Mouse (Mus musculus): ENCODE data around the gene Caskin2.

Caskin2 gene

GRCm38 (mm10) chr11:115806154-115806553 is 7.3 kb downstream of the Caskin2 start:
- no peak for DNase-seq (ENCODE audit: low spot score in 2 of 2)

- DNase-seq (ENCODE audit: low spot score in 2 of 2), result peak in 1 of 2 experiments; percentile 38
These were observed 8.4 kb downstream of the Caskin2 start for GRCm38 (mm10) chr11:115805005-115805404.

- no peak for DNase-seq (ENCODE audit: low spot score in 2 of 2)
These were observed 10.2 kb downstream of the Caskin2 start for GRCm38 (mm10) chr11:115803072-115803709.

GRCm38 (mm10) chr11:115800981-115801380 is 12.5 kb downstream of the Caskin2 start:
- DNase-seq (ENCODE audit: low spot score in 2 of 2), result no peak

GRCm38 (mm10) chr11:115797665-115798064 is 15.8 kb downstream of the Caskin2 start:
- no peak for DNase-seq (ENCODE audit: low spot score in 2 of 2)

GRCm38 (mm10) chr11:115796898-115797297 is 16.5 kb downstream of the Caskin2 start:
- no peak for DNase-seq (ENCODE audit: low spot score in 2 of 2)

- DNase-seq (ENCODE audit: low spot score in 2 of 2), result no peak
These were observed 21.1 kb downstream of the Caskin2 start for GRCm38 (mm10) chr11:115792353-115792752.

GRCm38 (mm10) chr11:115791919-115792318 is 21.5 kb downstream of the Caskin2 start:
- no peak for DNase-seq (ENCODE audit: low spot score in 2 of 2)

GRCm38 (mm10) chr11:115789787-115790186 is 23.7 kb downstream of the Caskin2 start:
- no peak for DNase-seq (ENCODE audit: low spot score in 2 of 2)

- DNase-seq (ENCODE audit: low spot score in 2 of 2), result no peak
These were observed 27.0 kb downstream of the Caskin2 start for GRCm38 (mm10) chr11:115786473-115786872.

GRCm38 (mm10) chr11:115780141-115781070 is 33.0 kb downstream of the Caskin2 start:
- no peak for DNase-seq (ENCODE audit: low spot score in 2 of 2)

GRCm38 (mm10) chr11:115779038-115779571 is 34.3 kb downstream of the Caskin2 start:
- peak; percentile 46 to 56 for DNase-seq (ENCODE audit: low spot score in 2 of 2)

- DNase-seq (ENCODE audit: low spot score in 2 of 2), result no peak
These were observed 35.7 kb downstream of the Caskin2 start for GRCm38 (mm10) chr11:115777487-115778335.

GRCm38 (mm10) chr11:115776954-115777353 is 36.5 kb downstream of the Caskin2 start:
- DNase-seq (ENCODE audit: low spot score in 2 of 2), result no peak

GRCm38 (mm10) chr11:115775821-115776665 is 37.4 kb downstream of the Caskin2 start:
- DNase-seq (ENCODE audit: low spot score in 2 of 2), result no peak

- no peak for DNase-seq (ENCODE audit: low spot score in 2 of 2)
These were observed 38.8 kb downstream of the Caskin2 start for GRCm38 (mm10) chr11:115774653-115775052.

GRCm38 (mm10) chr11:115768896-115769295 is 44.5 kb downstream of the Caskin2 start:
- DNase-seq (ENCODE audit: low spot score in 2 of 2), result no peak

GRCm38 (mm10) chr11:115766981-115767380 is 46.5 kb downstream of the Caskin2 start:
- DNase-seq (ENCODE audit: low spot score in 2 of 2), result no peak

- DNase-seq (ENCODE audit: low spot score in 2 of 2), result no peak
These were observed 47.0 kb downstream of the Caskin2 start for GRCm38 (mm10) chr11:115766356-115766943.

- peak; percentile 26 to 35 for DNase-seq (ENCODE audit: low spot score in 2 of 2)
These were observed 47.8 kb downstream of the Caskin2 start for GRCm38 (mm10) chr11:115765607-115766141.

All from spleen, postnatal 36 days (tissue).